17 mouse cellular contexts compared by ENCODE assay signal in the genomic region with DNA sequence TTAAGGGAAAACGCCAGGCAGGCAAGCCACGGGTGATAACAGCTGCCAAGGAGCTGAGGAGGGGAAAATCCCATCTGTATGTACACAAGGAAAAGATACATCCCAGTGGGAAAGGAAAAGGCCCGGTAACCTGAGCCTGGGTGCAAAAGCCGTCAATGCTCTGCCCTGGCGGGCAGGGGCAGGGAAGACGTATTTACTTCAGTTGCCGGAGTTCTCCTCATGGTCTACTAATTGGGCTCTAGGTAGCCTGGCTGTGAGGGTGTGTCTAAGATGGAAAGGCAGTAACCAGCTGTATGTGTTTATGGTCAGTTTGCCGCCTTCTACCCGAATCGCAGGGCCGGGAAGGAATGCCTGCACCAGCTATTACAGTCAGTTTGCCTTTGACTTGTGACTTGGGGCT. TPM values are rescaled to one million over a fixed set of nuclear protein-coding genes. Genes with fewer than 3 reads are reported as not detected.
DNase-seq lines count a peak whose midpoint lies in the region; ATAC-seq lines count a peak whose summit lies in the region.
"Had no signal": no experiment of that assay in that cellular context is flagged by ENCODE, and none has a peak within 500 bp of the region (broad histone marks: within the 10 kb centered on the region; RNA-seq: fewer than 3 reads in every experiment).

No protein-coding gene starts in this region.

- no peak overlapping the region for H3K4me2 ChIP-seq in liver, embryonic 13.5 days
- no peak overlapping the region for H3K4me2 ChIP-seq in liver, embryonic 12.5 days
- H3K4me2 ChIP-seq in limb, embryonic 11.5 days (ENCODE audit: low read depth, severe bottlenecking), result no peak overlapping the region
- H3K4me2 ChIP-seq: forebrain, embryonic 15.5 days; heart, embryonic 13.5 days; hindbrain, embryonic 15.5 days had no signal

- peaks cover 28% of the 10 kb centered on the region for H3K4me1 ChIP-seq in liver, embryonic 13.5 days (replicated peaks)
- H3K4me1 ChIP-seq in liver, embryonic 12.5 days, result peaks cover 30% of the 10 kb centered on the region
- no peaks in the 10 kb centered on the region for H3K4me1 ChIP-seq in limb, embryonic 11.5 days (ENCODE audit: control insufficient read depth, insufficient read depth, low read length)
- H3K4me1 ChIP-seq: forebrain, embryonic 15.5 days; hindbrain, embryonic 15.5 days had no signal

- no peaks in the 10 kb centered on the region for H3K36me3 ChIP-seq in liver, embryonic 13.5 days
- peaks cover 18% of the 10 kb centered on the region for H3K36me3 ChIP-seq in liver, embryonic 12.5 days
- H3K36me3 ChIP-seq in limb, embryonic 11.5 days (ENCODE audit: control insufficient read depth, insufficient read depth, low read length), result no peaks in the 10 kb centered on the region
- H3K36me3 ChIP-seq in macrophage (ENCODE audit: inconsistent target), result peaks cover 38% of the 10 kb centered on the region

- H3K79me2 ChIP-seq in macrophage (ENCODE audit: inconsistent target), result no peaks in the 10 kb centered on the region; the same call in 1 of the 2 replicates

- no peaks in the 10 kb centered on the region for H3K27me3 ChIP-seq in liver, embryonic 13.5 days
- H3K27me3 ChIP-seq in liver, embryonic 12.5 days (replicated peaks), result no peaks in the 10 kb centered on the region
- no peaks in the 10 kb centered on the region for H3K27me3 ChIP-seq in limb, embryonic 11.5 days (ENCODE audit: control insufficient read depth, insufficient read depth, low read length)
- H3K27me3 ChIP-seq: forebrain, embryonic 15.5 days; heart, embryonic 13.5 days; hindbrain, embryonic 15.5 days had no signal

- no peak overlapping the region for H3K4me3 ChIP-seq in liver, embryonic 13.5 days (replicated peaks)
- H3K4me3 ChIP-seq in liver, embryonic 12.5 days, result no peak overlapping the region
- H3K4me3 ChIP-seq in limb, embryonic 11.5 days (ENCODE audit: low read depth, low read length), result no peak overlapping the region
- no peak overlapping the region for H3K4me3 ChIP-seq in macrophage (ENCODE audit: inconsistent target)
- H3K4me3 ChIP-seq: forebrain, embryonic 15.5 days; heart, embryonic 13.5 days; hindbrain, embryonic 15.5 days had no signal

- no peak overlapping the region for H3K9ac ChIP-seq in liver, embryonic 13.5 days
- H3K9ac ChIP-seq in liver, embryonic 12.5 days, result no peak overlapping the region
- no peak overlapping the region for H3K9ac ChIP-seq in limb, embryonic 11.5 days (ENCODE audit: low read length)
- H3K9ac ChIP-seq: forebrain, embryonic 15.5 days; heart, embryonic 13.5 days; hindbrain, embryonic 15.5 days had no signal

- DNase-seq in kidney, adult 11 months, result peak; percentile 1
- DNase-seq in kidney, postnatal 25 days, result no peak
- no peak for DNase-seq in liver, embryonic 13.5 days
- DNase-seq in limb, embryonic 11.5 days (ENCODE audit: low spot score), result peak; percentile 36
- DNase-seq in adrenal gland, postnatal 14 days, result no peak
- no peak for DNase-seq in layer of hippocampus, postnatal 36 days
- DNase-seq: adrenal gland, adult 8-10 months; cerebellum, adult 11-12 months; cerebellum, adult 9-10 months; cerebellum, postnatal 25 days; gastrocnemius, postnatal 14 days; heart, postnatal 36 days had no signal

- no peaks in the 10 kb centered on the region for H3K9me3 ChIP-seq in liver, embryonic 13.5 days (replicated peaks)
- H3K9me3 ChIP-seq in liver, embryonic 12.5 days (replicated peaks), result no peaks in the 10 kb centered on the region
- H3K9me3 ChIP-seq in limb, embryonic 11.5 days (ENCODE audit: control insufficient read depth, low read length), result no peaks in the 10 kb centered on the region
- H3K9me3 ChIP-seq: forebrain, embryonic 15.5 days; heart, embryonic 13.5 days; hindbrain, embryonic 15.5 days had no signal

- H3K27ac ChIP-seq in liver, embryonic 13.5 days, result 0 out of 2 replicates have a peak overlapping the region, but pooled peaks have one; percentile 23
- H3K27ac ChIP-seq in liver, embryonic 12.5 days, result no peak overlapping the region
- H3K27ac ChIP-seq in limb, embryonic 11.5 days (replicated peaks; ENCODE audit: low read depth, low read length), result no peak overlapping the region
- H3K27ac ChIP-seq in macrophage, result peak overlapping the region; percentile 99
- H3K27ac ChIP-seq: forebrain, embryonic 15.5 days; heart, embryonic 13.5 days; hindbrain, embryonic 15.5 days had no signal

- ATAC-seq in liver, embryonic 13.5 days (ENCODE audit: low read depth), result no peak
- no peak for ATAC-seq in liver, embryonic 12.5 days
- 0 out of 2 replicates have a peak, but pooled peaks have one; percentile 22 for ATAC-seq in limb, embryonic 11.5 days (ENCODE audit: insufficient number of reproducible peaks, low FRiP score, low TSS enrichment, low read depth)
- ATAC-seq: forebrain, embryonic 15.5 days had no signal

- WGBS in liver, embryonic 13.5 days (ENCODE audit: insufficient replicate concordance), result 85% methylated on average over 11 of the region's 11 CpGs
- WGBS in liver, embryonic 12.5 days (ENCODE audit: insufficient replicate concordance), result 79% methylated on average over 11 of the region's 11 CpGs
- WGBS in limb, embryonic 11.5 days, result 40% methylated on average over 11 of the region's 11 CpGs
- WGBS in macrophage (ENCODE audit: missing documents), result 93% methylated on average over 11 of the region's 11 CpGs

RNA-seq across cellular contexts. Expression of a gene that starts 46.8 kb away (rescaled TPM):
- 29.5 and 30.7 TPM in 2 replicates for polyA plus RNA-seq in liver, embryonic 13.5 days (2015; fragmentation: Nextera tagmentation; extraction: Ambion mirVana)
- 47.0 and 48.6 TPM in 2 replicates for polyA plus RNA-seq in liver, embryonic 12.5 days (2016; fragmentation: Nextera tagmentation; extraction: Ambion mirVana)
- polyA plus RNA-seq in limb, embryonic 11.5 days (2014; fragmentation: Nextera tagmentation; extraction: Ambion mirVana), result 74.7 and 75.1 TPM in 2 replicates
- total RNA-seq in macrophage (2018; cell fraction: chromatin; rRNA removed), result 10 to 100 TPM in 24 of 26 experiments, 1 to 10 TPM in 2; 4.9 to 38.6 (median 23.7) TPM
- 10 to 100 TPM; 36.7 to 63.9 (median 51.1) TPM for total RNA-seq in macrophage (2018; cell fraction: cytosol; rRNA removed)
- total RNA-seq in macrophage (2018; cell fraction: nucleus; rRNA removed), result 10 to 100 TPM; 16.1 to 42.0 (median 22.8) TPM
- polyA plus RNA-seq in macrophage (2018), result 46.1 to 114 TPM (median 64.2 TPM) in 3 replicates
- total RNA-seq in adrenal gland, postnatal 14 days (2021), result 151 and 153 TPM in 2 replicates
- 10 to 100 TPM; 85.3 to 97.2 TPM for total RNA-seq in layer of hippocampus, postnatal 36 days (2021)

Comparison
In these comparisons a context has a peak if more than half of its experiments do, and no peak if none do; other contexts are left out.
1. DNase-seq: peak in kidney, adult 11 months (single experiment) and limb, embryonic 11.5 days (single experiment); none in kidney, postnatal 25 days (0 of 2), liver, embryonic 13.5 days (single experiment), adrenal gland, postnatal 14 days (single experiment) and layer of hippocampus, postnatal 36 days (0 of 2).
2. H3K27ac ChIP-seq: peak in liver, embryonic 13.5 days (single experiment) and macrophage (single experiment); none in liver, embryonic 12.5 days (single experiment) and limb, embryonic 11.5 days (single experiment).